Mouse (Mus musculus) gastrocnemius, postnatal 10 days (tissue): ENCODE results near the gene Epgn. TPM values are rescaled to one million over a fixed set of nuclear protein-coding genes. Genes with fewer than 3 reads are reported as not detected.

Experiments
- total RNA-seq, 2 experiments: library from RNA; stranded (reverse); gene quantifications; 2 replicates each; pipeline ENCODE4 v1.2.3; 2021

Gene Epgn
- total RNA-seq, 2 experiments from 2014 or later = 0.26 to 0.79 TPM

Other genes with a start within 250 kb of the Epgn start
- gene Cxcl3, start 241.4 kb upstream of the Epgn start, total RNA-seq = not detected
- gene Cxcl15, start 232.9 kb upstream of the Epgn start, total RNA-seq = not detected
- under 1 TPM in 1 of 2 experiments, not detected in 1; 0.35 TPM for gene Cxcl1, start 136.2 kb upstream of the Epgn start, total RNA-seq
- under 1 TPM in 1 of 2 experiments, not detected in 1; 0.25 TPM for gene Cxcl2, start 123.6 kb upstream of the Epgn start, total RNA-seq
- 10 to 100 TPM; 13.5 to 17.0 TPM for gene Mthfd2l, start 96.3 kb upstream of the Epgn start, total RNA-seq
- gene Ereg, start 47.2 kb downstream of the Epgn start, total RNA-seq = under 1 TPM in 1 of 2 experiments, not detected in 1; 0.07 TPM
- gene Areg, start 112.1 kb downstream of the Epgn start, total RNA-seq = not detected